Comparison of ENCODE assay signal across 1 mouse cellular context in genomic region chr10:81551597-81552102, GRCm38 (mm10).
TF ChIP-seq lines count a peak whose summit lies in the region.

No protein-coding gene starts in this region.

TF ChIP-seq in CH12.LX, 34 proteins besides CTCF, POLR2A, EP300 and RAD21:
- peak; percentile 87 for TF ChIP-seq MEF2A (IDR thresholded peaks at IDR 0.05; ENCODE audit: borderline replicate concordance, low read depth, low read length)
- peak; percentile 23; the same call in 1 of the 2 replicates for TF ChIP-seq ZNF384 (IDR thresholded peaks at IDR 0.05; ENCODE audit: low read depth, low read length)
- TF ChIP-seq ZMIZ1 (IDR thresholded peaks at IDR 0.05; ENCODE audit: low read depth, low read length): no peak
- peak; percentile 89 for TF ChIP-seq BHLHE40 (IDR thresholded peaks at IDR 0.05; ENCODE audit: low read depth, low read length)
- TF ChIP-seq KAT2A (IDR thresholded peaks at IDR 0.05; ENCODE audit: insufficient replicate concordance, low read length): no peak
- TF ChIP-seq ELF1 (IDR thresholded peaks at IDR 0.05; ENCODE audit: low read depth, low read length): peak; percentile 69
- peak; percentile 90 for TF ChIP-seq MYC (IDR thresholded peaks at IDR 0.05; ENCODE audit: low read depth, low read length)
- TF ChIP-seq MXI1 (IDR thresholded peaks at IDR 0.05; ENCODE audit: low read depth, low read length): peak; percentile 65; the same call in 1 of the 2 replicates
- TF ChIP-seq CHD2 (IDR thresholded peaks at IDR 0.05; ENCODE audit: low read length): peak; percentile 96
- TF ChIP-seq NELFE (IDR thresholded peaks at IDR 0.05; ENCODE audit: low read depth, low read length): no peak
- TF ChIP-seq ETS1 (conservative IDR thresholded peaks at IDR 0.05; ENCODE audit: low read depth, low read length): peak; percentile 91
- peak; percentile 47 for TF ChIP-seq NRF1 (IDR thresholded peaks at IDR 0.05; ENCODE audit: low read depth, low read length)
- TF ChIP-seq GABPA (IDR thresholded peaks at IDR 0.05; ENCODE audit: insufficient replicate concordance, low read depth, low read length): no peak
- TF ChIP-seq TCF12 (IDR thresholded peaks at IDR 0.05; ENCODE audit: low read depth, low read length): peak; percentile 98
- TF ChIP-seq CHD1 (IDR thresholded peaks at IDR 0.05; ENCODE audit: low read depth, low read length): no peak
- no peak for TF ChIP-seq UBTF (IDR thresholded peaks at IDR 0.05; ENCODE audit: low read depth, low read length)
- no peak for TF ChIP-seq USF2 (conservative IDR thresholded peaks at IDR 0.05; ENCODE audit: low read depth, low read length)
- TF ChIP-seq USF1 (IDR thresholded peaks at IDR 0.05; ENCODE audit: low read depth, low read length): no peak
- peak; percentile 33; the same call in 1 of the 2 replicates for TF ChIP-seq ZC3H11A (IDR thresholded peaks at IDR 0.05; ENCODE audit: low read depth, low read length)
- TF ChIP-seq SIN3A (IDR thresholded peaks at IDR 0.05; ENCODE audit: low read length): peak; percentile 85
- TF ChIP-seq SMC3 (IDR thresholded peaks at IDR 0.05; ENCODE audit: low read depth, low read length): peak; percentile 75
- peak; percentile 62; the same call in 1 of the 2 replicates for TF ChIP-seq RCOR1 (conservative IDR thresholded peaks at IDR 0.05; ENCODE audit: low read depth, low read length)
- TF ChIP-seq ZKSCAN1 (IDR thresholded peaks at IDR 0.05; ENCODE audit: borderline replicate concordance, low read depth, low read length): peak; percentile 76
- peak; percentile 75 for TF ChIP-seq HCFC1 (IDR thresholded peaks at IDR 0.05; ENCODE audit: low read depth, low read length)
- TF ChIP-seq TBP (conservative IDR thresholded peaks at IDR 0.05; ENCODE audit: low read depth, low read length): no peak
- TF ChIP-seq MAZ (IDR thresholded peaks at IDR 0.05; ENCODE audit: low read depth, low read length): peak; percentile 90; the same call in 1 of the 2 replicates
- TF ChIP-seq PAX5 (IDR thresholded peaks at IDR 0.05; ENCODE audit: low read length): no peak
- peak; percentile 53; the same call in 1 of the 2 replicates for TF ChIP-seq MAX (IDR thresholded peaks at IDR 0.05; ENCODE audit: low read length)
- TF ChIP-seq POLR2AphosphoS2 (IDR thresholded peaks at IDR 0.05; ENCODE audit: low read depth, low read length): no peak
- peak; percentile 59 for TF ChIP-seq JUND (conservative IDR thresholded peaks at IDR 0.05; ENCODE audit: low read depth, low read length)
- peak; percentile 46; the same call in 1 of the 2 replicates for TF ChIP-seq E2F4 (IDR thresholded peaks at IDR 0.05; ENCODE audit: insufficient replicate concordance, low read depth, low read length)
- TF ChIP-seq IRF4 (IDR thresholded peaks at IDR 0.05; ENCODE audit: low read depth, low read length): peak; percentile 83
- peak; percentile 80 for TF ChIP-seq JUN (IDR thresholded peaks at IDR 0.05; ENCODE audit: insufficient read depth, low read depth, low read length)
- TF ChIP-seq MAFK (IDR thresholded peaks at IDR 0.05; ENCODE audit: insufficient replicate concordance, low read length): peak; percentile 28; the same call in 1 of the 2 replicates
